Mouse (Mus musculus): Measurements from ENCODE around the gene Prkce.

DNA sequence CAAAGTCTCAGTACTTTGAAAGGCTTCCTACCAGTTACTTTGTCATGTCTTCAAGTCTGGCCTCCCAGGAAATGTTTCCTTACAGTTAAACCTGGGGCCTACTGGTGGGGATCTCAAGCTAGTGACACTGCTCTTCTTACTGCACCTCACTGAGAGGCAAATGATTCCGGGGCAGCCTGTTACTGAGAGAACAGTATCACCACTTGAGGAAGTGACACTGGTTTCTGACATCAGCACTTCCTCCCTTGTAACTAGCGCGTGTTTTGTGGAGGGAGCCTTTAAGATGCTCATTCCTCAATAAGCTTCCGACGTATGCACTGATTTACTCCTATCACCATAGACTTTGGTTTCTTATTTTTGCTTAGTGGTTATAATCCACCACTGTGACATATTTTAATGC is 39.4 kb upstream of the Prkce start:
- TF ChIP-seq CTCF (IDR thresholded peaks at IDR 0.05; ENCODE audit: control insufficient read depth, insufficient read depth, low read length) (no peak), POLR2A (IDR thresholded peaks at IDR 0.05; ENCODE audit: borderline replicate concordance, control insufficient read depth, low read depth, low read length) (no peak)

Measured in bone marrow, adult 2 months (tissue).